ENCODE assay signal across 8 mouse cellular contexts in the genomic region with DNA sequence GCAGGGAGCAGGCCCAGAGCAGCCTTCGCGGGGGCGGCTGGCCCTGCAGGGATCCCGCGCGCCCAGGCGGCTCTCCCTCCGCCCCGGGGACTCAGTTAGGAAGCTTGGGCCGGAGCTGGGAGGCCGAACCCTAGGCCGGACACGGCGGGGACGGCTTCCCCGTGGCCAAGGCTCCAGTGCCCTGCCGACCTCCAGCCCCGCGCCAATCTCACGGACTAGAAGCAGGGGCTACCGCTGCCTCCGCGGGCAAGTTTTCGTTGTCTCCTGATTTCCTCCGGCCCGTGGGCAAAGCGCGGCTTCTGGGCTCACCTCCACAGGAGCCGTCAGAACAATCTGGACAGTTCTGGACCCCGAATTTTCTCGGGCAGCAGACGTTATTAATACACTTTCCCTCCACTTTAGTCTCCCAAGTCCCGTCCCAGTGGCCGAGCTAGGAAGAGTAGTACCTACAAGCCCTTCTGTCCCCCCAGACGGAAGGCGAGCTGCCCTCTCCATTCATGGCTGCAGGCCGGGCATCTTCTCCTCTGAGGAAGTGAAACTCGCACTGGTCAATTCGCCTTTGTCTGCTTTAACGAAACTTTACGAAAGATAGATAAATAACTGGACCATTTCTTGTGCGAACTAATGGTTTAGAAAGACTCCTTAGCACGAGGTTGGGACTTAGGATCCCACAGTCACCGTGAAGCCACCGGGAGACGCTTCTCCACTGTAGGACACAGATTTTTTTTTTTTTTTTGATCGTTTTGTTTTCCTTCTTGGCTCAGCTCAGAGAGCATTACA. TPM values are rescaled to one million over a fixed set of nuclear protein-coding genes. Genes with fewer than 3 reads are reported as not detected.
A peak's percentile ranks its signal among the peaks of the same experiment; 100 is the strongest.
DNase-seq lines count a peak whose midpoint lies in the region; ATAC-seq lines count a peak whose summit lies in the region.

No protein-coding gene starts in this region.

- peak; percentile 9 for ATAC-seq in midbrain, embryonic 13.5 days
- no peak for ATAC-seq in erythroid progenitor cell, adult 5-6 weeks (replicated peaks; ENCODE audit: low FRiP score, poor library complexity, severe bottlenecking)

- peak overlapping the region; percentile 67 for H3K4me3 ChIP-seq in midbrain, embryonic 13.5 days (replicated peaks)

- 3% methylated on average over 47 of the region's 47 CpGs for WGBS in midbrain, embryonic 13.5 days

- H3K9ac ChIP-seq in midbrain, embryonic 13.5 days (replicated peaks), result peak overlapping the region; percentile 86

- H3K4me1 ChIP-seq in midbrain, embryonic 13.5 days (replicated peaks), result peaks cover 50% of the 10 kb centered on the region

- intact Hi-C loops in heart, postnatal 10 days (cut with DNase I), result loop anchor here (10.0 kb wide), 1 partner anchor 211 kb away; no protein-coding TSS in a partner anchor

- H3K27me3 ChIP-seq in midbrain, embryonic 13.5 days, result peaks cover 61% of the 10 kb centered on the region

- H3K4me2 ChIP-seq in midbrain, embryonic 13.5 days (replicated peaks), result peak overlapping the region; percentile 76

- peak overlapping the region; percentile 86 for H3K27ac ChIP-seq in midbrain, embryonic 13.5 days

- no peaks in the 10 kb centered on the region for H3K36me3 ChIP-seq in midbrain, embryonic 13.5 days

- DNase-seq in adrenal gland, adult 2 months, result peak; percentile 46
- DNase-seq in adrenal gland, adult 8-10 months, result no peak
- peak; percentile 38 for DNase-seq in urinary bladder, adult 2 months (ENCODE audit: low spot score)
- DNase-seq in urinary bladder, postnatal 14 days (ENCODE audit: low spot score), result no peak
- peak; percentile 72 to 73 for DNase-seq in heart, postnatal 10 days
- peak; percentile 20 to 43 for DNase-seq in kidney, postnatal 25 days

- no peaks in the 10 kb centered on the region for H3K9me3 ChIP-seq in midbrain, embryonic 13.5 days

RNA-seq across cellular contexts. Expression of a gene that starts 8.9 kb away (rescaled TPM):
- not detected for total RNA-seq in adrenal gland, adult 2 months (2021)
- polyA plus RNA-seq in adrenal gland, adult 2 months (2012; rRNA removed), result not detected in 2 replicates
- not detected for total RNA-seq in adrenal gland, adult 8-10 months (2022)
- polyA plus RNA-seq in urinary bladder, adult 2 months (2012; rRNA removed), result 0.01 and 0.03 TPM in 2 replicates
- not detected for total RNA-seq in heart, postnatal 10 days (2021)
- polyA plus RNA-seq in midbrain, embryonic 13.5 days (2015; fragmentation: Nextera tagmentation; extraction: Ambion mirVana), result 23.2 and 23.5 TPM in 2 replicates
- total RNA-seq in erythroid progenitor cell, adult 5-6 weeks (2015; ENCODE audit: low replicate concordance), result not detected in 2 replicates
- not detected in 2 replicates for total RNA-seq in erythroid progenitor cell, adult 5-6 weeks (2017; ENCODE audit: low replicate concordance)

Comparison
In these comparisons a context has a peak if more than half of its experiments do, and no peak if none do; other contexts are left out.
1. DNase-seq: peak in adrenal gland, adult 2 months (single experiment), urinary bladder, adult 2 months (single experiment), heart, postnatal 10 days (2 of 2) and kidney, postnatal 25 days (2 of 2); none in adrenal gland, adult 8-10 months (single experiment) and urinary bladder, postnatal 14 days (single experiment).